Mouse (Mus musculus) forebrain, embryonic 11.5 days (tissue): ENCODE results near the gene Nfatc2. TPM values are rescaled to one million over a fixed set of nuclear protein-coding genes. Genes with fewer than 3 reads are reported as not detected.
A peak's percentile ranks its signal among the peaks of the same experiment; 100 is the strongest.

ENCODE experiments used
- ATAC-seq: fragments of 200-750 bp; cut with Nextera tagmentation; replicated peaks from 2 replicates; pipeline ENCODE4 v1.8.0; 2017; ENCODE audit warnings: moderate TSS enrichment; ENCODE audit not compliant: low FRiP score
- DNase-seq: peaks from one replicate; pipeline ENCODE4 v3.0.0-alpha.2; 2017; ENCODE audit warnings: low spot score
- H3K27ac ChIP-seq: fragments of 300-500 bp; sonication (generic); 2 replicates; pipeline ENCODE4 v1.5.1; 2014; ENCODE audit warnings: low read depth, low read length
- H3K27me3 ChIP-seq: fragments of 300-500 bp; sonication (generic); 2 replicates; pipeline ENCODE4 v1.6.1; 2014; ENCODE audit warnings: mild to moderate bottlenecking, low read length, mixed read lengths; ENCODE audit not compliant: control insufficient read depth, insufficient read depth
- H3K36me3 ChIP-seq: fragments of 300-500 bp; sonication (generic); 2 replicates; pipeline ENCODE4 v1.6.1; 2014; ENCODE audit warnings: mild to moderate bottlenecking, low read length, moderate library complexity, mixed read lengths; ENCODE audit not compliant: control insufficient read depth, insufficient read depth
- H3K4me1 ChIP-seq: fragments of 300-500 bp; sonication (generic); replicated peaks from 2 replicates; pipeline ENCODE4 v1.6.1; 2014; ENCODE audit warnings: low read length, mixed read lengths; ENCODE audit not compliant: control insufficient read depth, insufficient read depth
- H3K4me2 ChIP-seq: fragments of 300-500 bp; sonication (generic); 2 replicates; pipeline ENCODE4 v1.6.1; 2014; ENCODE audit warnings: low read depth, mild to moderate bottlenecking, low read length, moderate library complexity, mixed read lengths; ENCODE audit not compliant: severe bottlenecking
- H3K4me3 ChIP-seq: fragments of 300-500 bp; sonication (generic); 2 replicates; pipeline ENCODE4 v1.5.1; 2014; ENCODE audit warnings: low read depth, low read length
- H3K9ac ChIP-seq: fragments of 300-500 bp; sonication (generic); 2 replicates; pipeline ENCODE4 v1.6.1; 2014; ENCODE audit warnings: low read length
- H3K9me3 ChIP-seq: fragments of 300-500 bp; sonication (generic); 2 replicates; pipeline ENCODE4 v1.6.1; 2016; ENCODE audit warnings: low read length, mixed read lengths; ENCODE audit not compliant: control insufficient read depth
- WGBS: fragments of 180-500 bp; shearing (Covaris S2); extraction: QIAGEN DNeasy Blood & Tissue Kit; methylation state at CpG from one replicate; pipeline ENCODE4 v1.1.7; 2014; 5-methylcytosine and 5-hydroxymethylcytosine counted together
- polyA plus RNA-seq: library from polyadenylated mRNA; unstranded; fragments of >200 nt; fragmentation: Nextera tagmentation; extraction: Ambion mirVana; gene quantifications from 2 replicates; pipeline ENCODE4 v1.2.1, GENCODE M21; 2014

The Nfatc2 gene
- polyA plus RNA-seq, 1 experiment from 2014 or later: 0.55 TPM

DNA sequence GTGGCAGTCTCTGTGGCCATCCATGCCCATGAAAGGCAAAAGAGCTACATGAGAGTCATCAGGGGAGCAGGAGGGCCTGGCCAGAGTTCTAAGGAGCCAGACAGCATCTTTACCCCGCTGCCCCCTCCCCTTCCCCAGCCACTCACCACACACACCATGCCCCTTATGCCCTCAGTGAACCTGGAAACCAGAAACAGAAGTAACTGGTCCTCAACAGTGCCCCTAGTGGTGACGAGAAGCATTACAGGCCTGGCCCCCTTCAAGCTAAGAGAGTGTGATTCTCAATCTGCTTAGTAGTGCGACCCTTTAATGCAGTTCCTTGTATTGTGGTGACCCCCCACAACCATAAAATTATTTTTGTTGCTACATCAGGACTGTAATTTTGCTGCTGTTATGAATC is 150.5 kb downstream of the Nfatc2 start:
- no peak for ATAC-seq
- no peaks in the 10 kb centered on the region for H3K36me3 ChIP-seq

DNA sequence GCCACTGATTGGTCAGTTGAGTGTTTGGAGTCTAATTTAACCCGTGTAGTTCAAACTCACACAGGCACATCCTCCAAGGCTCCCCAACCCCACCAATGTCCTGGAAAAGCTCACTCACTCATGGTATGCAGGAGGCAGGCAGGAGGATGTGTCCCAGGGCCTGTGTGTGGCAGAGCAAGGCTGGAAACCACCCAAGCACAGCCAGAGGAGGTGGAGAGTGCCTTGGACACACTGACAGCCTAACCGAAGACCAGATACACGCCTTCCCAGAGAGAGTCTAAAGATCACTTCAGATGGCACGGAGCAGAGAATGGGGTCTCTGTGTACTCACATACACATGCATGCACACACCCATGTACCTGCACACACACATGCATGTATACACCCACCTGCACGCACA is 153.4 kb downstream of the Nfatc2 start:
- Histone ChIP-seq H3K4me1 (no peaks in the 10 kb centered on the region; the same call in 1 of the 2 replicates), H3K9ac (no peak overlapping the region), H3K9me3 (no peaks in the 10 kb centered on the region), H3K36me3 (no peaks in the 10 kb centered on the region), H3K27ac (no peak overlapping the region), H3K4me2 (no peak overlapping the region), H3K27me3 (no peaks in the 10 kb centered on the region; the same call in 1 of the 2 replicates), H3K4me3 (no peak overlapping the region)
- no peak for ATAC-seq
- DNase-seq: no peak
- WGBS: 77% methylated on average over 5 of the region's 5 CpGs

More for the DNA sequence above, 150.5 kb downstream of the Nfatc2 start:
- H3K4me3 ChIP-seq: no peak overlapping the region
- H3K9ac ChIP-seq: no peak overlapping the region
- H3K4me1 ChIP-seq: no peaks in the 10 kb centered on the region
- peak; percentile 81 for DNase-seq
- H3K27ac ChIP-seq: no peak overlapping the region
- H3K27me3 ChIP-seq: no peaks in the 10 kb centered on the region
- H3K9me3 ChIP-seq: no peaks in the 10 kb centered on the region
- WGBS: 11% methylated on average over 3 of the region's 3 CpGs
- H3K4me2 ChIP-seq: no peak overlapping the region

DNA sequence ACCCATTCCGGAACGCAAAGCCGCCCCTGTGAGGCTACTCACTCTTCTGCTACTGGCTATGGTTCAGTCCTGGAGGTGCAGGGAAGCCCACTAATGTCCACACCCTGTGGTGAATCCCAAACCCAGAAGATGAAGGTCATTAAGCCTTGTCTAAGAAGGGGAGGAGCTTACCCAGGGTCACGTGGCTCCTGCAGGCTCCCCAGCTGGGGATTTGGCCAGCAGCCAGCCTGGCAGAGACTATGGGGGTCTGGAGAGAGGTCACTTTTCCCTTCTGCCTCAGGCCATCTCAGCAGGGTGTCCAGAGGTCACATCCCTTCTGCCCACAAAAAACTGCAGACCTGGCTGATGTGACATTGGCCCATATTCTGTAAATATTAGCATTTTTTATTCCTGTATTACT is 153.9 kb downstream of the Nfatc2 start:
- H3K9me3 ChIP-seq: no peaks in the 10 kb centered on the region
- WGBS: 19% methylated on average over 4 of the region's 4 CpGs
- no peak for ATAC-seq

DNA sequence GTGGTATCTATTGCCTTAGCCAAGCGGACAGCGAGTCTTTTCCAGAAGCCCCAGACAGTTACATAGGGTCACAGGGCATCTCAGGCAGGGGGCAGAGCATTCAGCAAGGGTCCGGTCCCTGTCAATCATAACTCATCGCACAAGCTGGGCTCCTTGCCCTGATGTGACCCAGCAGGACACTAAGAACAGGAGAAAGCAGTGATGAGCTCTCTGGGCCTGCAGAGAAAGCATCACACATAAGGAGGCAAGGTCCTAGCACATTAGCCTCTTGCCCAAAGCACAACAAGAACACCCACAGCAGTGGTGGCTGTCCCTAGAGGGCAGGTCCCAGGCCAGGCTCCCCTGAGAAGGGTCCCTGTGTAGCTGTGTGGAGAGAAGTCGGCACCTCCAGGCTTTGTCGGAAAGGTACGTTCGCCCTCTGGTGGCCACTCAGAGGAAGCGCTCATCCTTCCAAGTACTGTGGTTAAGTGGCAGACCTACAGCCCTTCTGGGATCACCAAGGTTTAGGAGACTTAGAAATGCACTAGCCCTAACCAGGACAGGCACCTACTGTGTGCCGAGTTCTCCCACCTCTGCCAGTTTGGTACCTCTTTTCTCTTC is 156.1 kb downstream of the Nfatc2 start:
- ATAC-seq: peak; percentile 55; the same call in 1 of the 2 replicates
- no peaks in the 10 kb centered on the region for H3K36me3 ChIP-seq
- DNase-seq: peak; percentile 86
- no peaks in the 10 kb centered on the region; the same call in 1 of the 2 replicates for H3K27me3 ChIP-seq
- H3K9me3 ChIP-seq: no peaks in the 10 kb centered on the region; the same call in 1 of the 2 replicates
- 37% methylated on average over 10 of the region's 10 CpGs for WGBS
- H3K9ac ChIP-seq: no peak overlapping the region
- no peak overlapping the region for H3K27ac ChIP-seq
- no peaks in the 10 kb centered on the region; the same call in 1 of the 2 replicates for H3K4me1 ChIP-seq
- H3K4me2 ChIP-seq: no peak overlapping the region
- H3K4me3 ChIP-seq: no peak overlapping the region

More for the DNA sequence above, 153.9 kb downstream of the Nfatc2 start:
- H3K36me3 ChIP-seq: no peaks in the 10 kb centered on the region
- no peaks in the 10 kb centered on the region; the same call in 1 of the 2 replicates for H3K4me1 ChIP-seq
- no peak overlapping the region for H3K9ac ChIP-seq
- H3K27me3 ChIP-seq: no peaks in the 10 kb centered on the region; the same call in 1 of the 2 replicates
- H3K27ac ChIP-seq: no peak overlapping the region
- H3K4me2 ChIP-seq: no peak overlapping the region
- H3K4me3 ChIP-seq: no peak overlapping the region
- DNase-seq: no peak

DNA sequence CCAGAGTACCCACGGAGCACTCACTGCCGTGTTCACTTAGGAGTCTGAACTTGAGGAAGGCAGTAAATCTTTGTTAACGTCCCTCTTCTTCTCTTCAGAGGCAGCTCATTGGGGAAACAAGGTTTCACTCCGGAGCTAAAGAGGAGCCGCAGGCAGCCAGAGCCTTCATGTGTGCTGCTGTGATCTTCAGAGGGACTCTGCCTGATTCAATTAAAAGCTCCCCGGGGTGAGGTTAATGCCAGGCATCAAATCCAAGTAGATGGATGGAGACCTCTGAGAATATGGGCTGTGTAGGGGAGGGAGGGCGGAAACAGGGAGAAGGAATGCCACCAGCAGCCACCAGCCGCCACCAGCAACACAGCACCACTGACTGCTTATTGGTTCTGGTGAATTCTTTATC is 157.3 kb downstream of the Nfatc2 start:
- H3K4me3 ChIP-seq: no peak overlapping the region
- H3K36me3 ChIP-seq: no peaks in the 10 kb centered on the region
- ATAC-seq (no peak), DNase-seq (no peak)
- H3K9ac ChIP-seq: no peak overlapping the region
- H3K27ac ChIP-seq: no peak overlapping the region
- H3K4me1 ChIP-seq: no peaks in the 10 kb centered on the region; the same call in 1 of the 2 replicates
- H3K9me3 ChIP-seq: no peaks in the 10 kb centered on the region; the same call in 1 of the 2 replicates
- 32% methylated on average over 8 of the region's 8 CpGs for WGBS
- H3K27me3 ChIP-seq: no peaks in the 10 kb centered on the region; the same call in 1 of the 2 replicates
- no peak overlapping the region for H3K4me2 ChIP-seq

DNA sequence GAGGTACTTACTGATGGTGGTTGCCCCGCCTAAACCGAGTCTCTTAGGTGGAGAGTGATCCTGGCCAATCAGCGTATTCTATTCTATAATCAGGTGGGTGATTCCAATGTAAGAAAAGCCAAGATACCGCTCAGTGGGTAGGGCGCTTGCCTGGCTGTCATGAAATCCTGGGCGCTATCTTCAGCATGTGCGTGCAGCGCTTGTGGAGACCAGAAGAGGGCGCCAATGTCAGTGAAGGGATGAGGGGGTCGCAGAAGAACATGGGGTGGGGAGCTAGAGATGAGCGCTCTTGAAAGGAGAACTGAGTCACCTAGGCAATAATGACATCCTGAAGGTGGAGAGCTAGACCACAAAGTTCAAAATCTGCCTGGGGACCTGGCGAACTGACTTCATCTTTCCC is 160.0 kb downstream of the Nfatc2 start:
- 92% methylated on average over 12 of the region's 12 CpGs for WGBS
- Histone ChIP-seq H3K27ac (no peak overlapping the region), H3K27me3 (no peaks in the 10 kb centered on the region; the same call in 1 of the 2 replicates), H3K4me2 (no peak overlapping the region), H3K9ac (no peak overlapping the region), H3K4me1 (no peaks in the 10 kb centered on the region; the same call in 1 of the 2 replicates), H3K4me3 (no peak overlapping the region), H3K36me3 (no peaks in the 10 kb centered on the region), H3K9me3 (no peaks in the 10 kb centered on the region; the same call in 1 of the 2 replicates)
- DNase-seq (no peak), ATAC-seq (no peak)

DNA sequence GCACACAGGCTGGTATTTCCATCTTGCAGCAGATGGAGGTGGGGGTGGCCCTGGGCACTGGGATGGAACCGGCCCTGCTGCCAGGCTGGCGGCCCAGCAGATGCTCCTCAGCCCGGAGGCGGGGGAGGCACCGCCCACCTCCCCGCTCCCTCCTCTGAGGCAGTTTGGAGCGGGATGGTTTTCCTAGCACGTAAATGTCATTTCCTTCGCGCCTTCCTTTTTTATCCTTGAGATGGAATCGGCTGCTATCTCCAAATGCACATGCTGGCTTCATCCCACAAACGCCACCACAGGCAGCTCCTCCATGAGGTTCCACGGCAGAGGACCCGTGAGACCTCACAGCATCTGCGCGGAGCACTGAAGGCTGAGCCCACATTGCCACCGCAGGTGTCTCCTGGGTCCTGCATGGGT is 160.5 kb downstream of the Nfatc2 start:
- H3K36me3 ChIP-seq: no peaks in the 10 kb centered on the region
- WGBS: 94% methylated on average over 17 of the region's 17 CpGs

DNA sequence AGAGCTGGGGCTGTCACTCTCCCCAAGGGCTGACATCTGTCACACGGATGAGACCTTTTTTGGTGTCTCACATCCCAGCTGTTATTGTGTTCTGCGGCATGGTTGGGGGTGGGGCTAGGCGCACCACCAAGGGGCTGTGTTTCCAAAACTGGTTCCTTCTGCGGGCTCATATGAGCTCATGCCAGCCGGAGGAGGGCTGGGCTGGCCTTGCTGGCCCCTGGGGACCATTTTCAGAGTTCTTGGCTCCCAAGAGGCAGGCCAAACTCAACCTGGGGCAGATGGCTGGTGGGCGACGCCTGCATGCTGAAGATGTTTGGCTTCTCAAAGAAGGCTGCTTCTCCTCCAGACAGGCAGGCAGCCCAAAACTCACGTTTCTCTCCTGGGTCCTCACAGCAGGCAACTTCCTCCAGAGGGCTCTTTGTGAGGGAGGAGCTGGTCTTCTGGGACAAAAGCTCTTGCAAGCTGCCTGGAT is 162.4 kb downstream of the Nfatc2 start:
- no peaks in the 10 kb centered on the region for H3K27me3 ChIP-seq
- DNase-seq: no peak
- no peak for ATAC-seq
- 60% methylated on average over 8 of the region's 8 CpGs for WGBS
- no peaks in the 10 kb centered on the region for H3K36me3 ChIP-seq
- no peaks in the 10 kb centered on the region for H3K4me1 ChIP-seq
- H3K4me3 ChIP-seq: no peak overlapping the region
- no peak overlapping the region for H3K27ac ChIP-seq
- no peaks in the 10 kb centered on the region; the same call in 1 of the 2 replicates for H3K9me3 ChIP-seq
- no peak overlapping the region for H3K9ac ChIP-seq
- no peak overlapping the region for H3K4me2 ChIP-seq

More for the DNA sequence above, 160.5 kb downstream of the Nfatc2 start:
- Histone ChIP-seq H3K4me2 (no peak overlapping the region), H3K9ac (no peak overlapping the region), H3K27ac (no peak overlapping the region), H3K4me3 (no peak overlapping the region), H3K4me1 (no peaks in the 10 kb centered on the region; the same call in 1 of the 2 replicates), H3K9me3 (no peaks in the 10 kb centered on the region; the same call in 1 of the 2 replicates), H3K27me3 (no peaks in the 10 kb centered on the region; the same call in 1 of the 2 replicates)
- ATAC-seq (no peak), DNase-seq (no peak)

DNA sequence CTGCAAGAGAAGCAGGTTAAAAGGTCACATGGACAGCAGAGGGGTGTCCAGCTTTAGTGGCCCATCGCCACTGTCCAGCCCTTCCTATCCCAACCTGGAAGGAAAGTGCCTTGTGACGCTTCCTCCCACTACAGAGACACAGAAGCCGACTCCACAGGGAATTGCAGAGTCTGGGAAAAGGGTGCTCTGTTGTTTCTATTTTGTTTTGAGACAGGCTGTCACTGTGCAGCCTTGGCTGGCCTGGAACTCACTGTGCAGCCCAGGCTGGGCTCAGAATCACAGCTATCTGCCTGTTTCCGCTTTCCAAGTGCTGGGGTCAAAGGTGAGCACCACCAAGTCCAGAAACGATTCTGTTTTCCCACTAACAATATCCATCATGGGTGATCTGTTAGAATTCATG is 167.3 kb downstream of the Nfatc2 start:
- WGBS: 79% methylated on average over 5 of the region's 5 CpGs
- DNase-seq: peak; percentile 39
- no peaks in the 10 kb centered on the region for H3K4me1 ChIP-seq
- H3K9me3 ChIP-seq: no peaks in the 10 kb centered on the region
- H3K27ac ChIP-seq: no peak overlapping the region
- H3K27me3 ChIP-seq: no peaks in the 10 kb centered on the region
- no peak overlapping the region for H3K9ac ChIP-seq
- H3K4me3 ChIP-seq: no peak overlapping the region
- no peaks in the 10 kb centered on the region for H3K36me3 ChIP-seq
- no peak overlapping the region for H3K4me2 ChIP-seq
- no peak for ATAC-seq
